Mouse (Mus musculus): ENCODE measurements around the gene Tmem63b.

Gene Tmem63b

GRCm38 (mm10) chr17:45703187-45703586 is 16.5 kb upstream of the Tmem63b start:
- no peak for DNase-seq

GRCm38 (mm10) chr17:45702254-45702653 is 15.5 kb upstream of the Tmem63b start:
- DNase-seq, result no peak

GRCm38 (mm10) chr17:45701236-45701591 is 14.5 kb upstream of the Tmem63b start:
- DNase-seq, result no peak

- DNase-seq, result no peak
Measured at GRCm38 (mm10) chr17:45700496-45701235, 14.0 kb upstream of the Tmem63b start.

- DNase-seq, result no peak
Measured at GRCm38 (mm10) chr17:45699039-45699740, 12.5 kb upstream of the Tmem63b start.

- no peak for DNase-seq
Measured at GRCm38 (mm10) chr17:45698368-45698767, 11.7 kb upstream of the Tmem63b start.

GRCm38 (mm10) chr17:45696981-45697380 is 10.3 kb upstream of the Tmem63b start:
- DNase-seq, result no peak

GRCm38 (mm10) chr17:45695227-45696120 is 8.8 kb upstream of the Tmem63b start:
- DNase-seq, result no peak

GRCm38 (mm10) chr17:45693812-45694565 is 7.3 kb upstream of the Tmem63b start:
- DNase-seq, result no peak

- DNase-seq, result no peak
Measured at GRCm38 (mm10) chr17:45692159-45692558, 5.5 kb upstream of the Tmem63b start.

- no peak for DNase-seq
Measured at GRCm38 (mm10) chr17:45690044-45690443, 3.3 kb upstream of the Tmem63b start.

GRCm38 (mm10) chr17:45689120-45689519 is 2.4 kb upstream of the Tmem63b start:
- no peak for DNase-seq

- DNase-seq, result peak; percentile 89
Measured at GRCm38 (mm10) chr17:45686093-45686619, 549 bp downstream of the Tmem63b start, which contains the start of gene Mrpl14. Gene Mrpl14, plus strand, starts transcription at chr17:45686322.

- DNase-seq, result no peak
Measured at GRCm38 (mm10) chr17:45685171-45686092, 1.3 kb downstream of the Tmem63b start.

- peak; percentile 66 for DNase-seq
Measured at GRCm38 (mm10) chr17:45684667-45685131, 2.0 kb downstream of the Tmem63b start.

GRCm38 (mm10) chr17:45682843-45683242 is 3.9 kb downstream of the Tmem63b start:
- no peak for DNase-seq

GRCm38 (mm10) chr17:45681588-45681987 is 5.1 kb downstream of the Tmem63b start:
- no peak for DNase-seq

GRCm38 (mm10) chr17:45680391-45680980 is 6.2 kb downstream of the Tmem63b start:
- DNase-seq, result no peak

- DNase-seq, result no peak
Measured at GRCm38 (mm10) chr17:45678106-45678505, 8.6 kb downstream of the Tmem63b start.

- DNase-seq, result no peak
Measured at GRCm38 (mm10) chr17:45672598-45672997, 14.1 kb downstream of the Tmem63b start.

- DNase-seq, result no peak
Measured at GRCm38 (mm10) chr17:45671821-45672220, 14.9 kb downstream of the Tmem63b start.

Data from cerebellum, adult 9-10 months (tissue).